Mouse (Mus musculus): Measurements from ENCODE around the gene Sall2.

DNA sequence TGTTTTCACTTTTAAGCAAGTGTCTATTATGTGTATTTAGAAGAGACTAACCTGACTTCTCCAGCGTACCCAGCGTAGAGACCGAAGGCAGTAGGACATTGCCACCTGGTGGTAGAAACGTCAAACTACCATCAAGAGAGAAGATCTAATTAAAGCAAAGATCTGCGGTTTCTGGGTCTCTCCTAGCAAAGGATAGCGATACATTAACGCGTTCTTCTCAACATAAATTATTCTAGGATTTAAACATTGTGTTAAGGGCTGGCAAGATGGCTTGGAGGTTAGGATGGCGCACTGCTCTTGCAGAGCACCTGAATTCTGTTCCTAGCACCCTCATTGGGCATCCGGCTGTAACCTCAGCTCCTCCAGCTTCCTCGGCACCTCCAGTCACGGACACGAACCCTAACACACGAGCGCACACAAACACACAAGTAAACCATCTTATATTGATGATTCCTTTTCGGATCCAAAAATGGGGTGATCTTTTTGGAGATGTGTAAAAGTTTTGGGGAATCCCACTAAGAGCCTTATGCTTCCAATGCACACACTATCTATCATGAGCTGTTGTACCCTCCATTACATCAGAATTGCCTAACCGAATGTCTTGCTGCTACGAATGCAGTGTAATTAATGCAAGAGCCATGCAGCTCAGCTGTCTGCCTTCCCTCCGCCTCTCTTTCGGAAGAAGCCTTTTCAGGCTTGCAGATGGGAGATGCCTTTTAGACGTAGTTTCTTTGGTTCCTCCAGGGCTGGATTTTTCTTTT is 10.4 kb upstream of the Sall2 start:
- TF ChIP-seq POLR2A (IDR thresholded peaks at IDR 0.05; ENCODE audit: low read depth, low read length) (no peak), CTCF (IDR thresholded peaks at IDR 0.05; ENCODE audit: extremely low read depth, insufficient read depth, insufficient read length, insufficient replicate concordance) (peak; percentile 65; the same call in 1 of the 2 replicates)
